Comparison of ENCODE assay signal across 31 mouse cellular contexts in the genomic region with DNA sequence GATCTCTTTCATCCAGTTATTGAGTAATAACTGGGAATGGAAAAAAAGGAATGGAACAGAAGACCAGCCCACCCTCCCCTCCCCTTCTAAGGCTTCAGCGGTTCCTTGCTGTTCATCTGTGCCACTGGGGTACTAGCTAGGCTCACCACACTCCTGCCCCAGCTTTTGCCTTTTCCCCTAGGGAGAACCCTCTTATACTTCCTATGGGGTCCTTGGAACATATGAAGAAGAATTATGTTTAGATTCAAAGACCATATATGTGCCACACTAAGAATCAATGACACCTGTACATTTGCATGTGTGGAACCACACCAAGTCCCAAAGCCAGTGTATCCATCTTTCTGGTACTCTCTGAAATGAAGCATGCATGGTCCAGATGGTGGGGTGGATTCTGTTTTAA.
"Had no signal": no experiment of that assay in that cellular context is flagged by ENCODE, and none has a peak within 500 bp of the region (broad histone marks: within the 10 kb centered on the region; RNA-seq: fewer than 3 reads in every experiment).

No protein-coding gene starts in this region.

- DNase-seq: heart, postnatal 10 days; kidney, adult 11 months; kidney, adult 18-20 months; kidney, adult 2 months; kidney, adult 8-10 months; kidney, adult 9 months; kidney, postnatal 14 days; kidney, postnatal 25 days; kidney, postnatal 36 days; layer of hippocampus, adult 9-11 months; layer of hippocampus, postnatal 36 days had no signal

- H3K27ac ChIP-seq: heart, embryonic 10.5 days; heart, embryonic 13.5 days; heart, embryonic 15.5 days; hindbrain, embryonic 10.5 days; hindbrain, embryonic 12.5 days; hindbrain, embryonic 13.5 days; hindbrain, embryonic 14.5 days; hindbrain, embryonic 15.5 days; hindbrain, postnatal 0 days; intestine, embryonic 15.5 days; kidney, postnatal 0 days; layer of hippocampus, adult 2 months; left cerebral cortex, adult 2 months had no signal

- H3K36me3 ChIP-seq: heart, embryonic 10.5 days; heart, embryonic 12.5 days; heart, embryonic 13.5 days; heart, embryonic 15.5 days; hindbrain, embryonic 10.5 days; hindbrain, embryonic 12.5 days; hindbrain, embryonic 13.5 days; hindbrain, embryonic 15.5 days; intestine, embryonic 15.5 days; kidney, embryonic 15.5 days had no signal

- H3K9ac ChIP-seq: heart, embryonic 12.5 days; heart, embryonic 13.5 days; heart, embryonic 15.5 days; hindbrain, embryonic 12.5 days; hindbrain, embryonic 13.5 days; hindbrain, embryonic 14.5 days; hindbrain, embryonic 15.5 days; intestine, embryonic 15.5 days; kidney, embryonic 15.5 days had no signal

- H3K4me3 ChIP-seq: heart, embryonic 10.5 days; heart, embryonic 12.5 days; heart, embryonic 13.5 days; heart, embryonic 15.5 days; hindbrain, embryonic 10.5 days; hindbrain, embryonic 12.5 days; hindbrain, embryonic 13.5 days; hindbrain, embryonic 15.5 days; intestine, embryonic 15.5 days; kidney, embryonic 15.5 days; layer of hippocampus, adult 2 months; left cerebral cortex, adult 2 months had no signal

- H3K4me1 ChIP-seq: heart, embryonic 15.5 days; hindbrain, embryonic 13.5 days; hindbrain, embryonic 15.5 days had no signal

- H3K4me2 ChIP-seq: heart, embryonic 11.5 days; heart, embryonic 12.5 days; heart, embryonic 13.5 days; heart, embryonic 15.5 days; hindbrain, embryonic 12.5 days; hindbrain, embryonic 13.5 days; hindbrain, embryonic 14.5 days; hindbrain, embryonic 15.5 days; intestine, embryonic 15.5 days; kidney, embryonic 15.5 days had no signal

- ATAC-seq: hindbrain, embryonic 16.5 days; hindbrain, postnatal 0 days; inflammation-experienced regulatory T-cells, adult 6 months; intestine, embryonic 15.5 days; intestine, embryonic 16.5 days; intestine, postnatal 0 days had no signal

- H3K9me3 ChIP-seq: heart, embryonic 12.5 days; heart, embryonic 13.5 days; heart, embryonic 15.5 days; hindbrain, embryonic 12.5 days; hindbrain, embryonic 15.5 days; intestine, embryonic 15.5 days; kidney, embryonic 15.5 days had no signal

- H3K27me3 ChIP-seq: heart, embryonic 12.5 days; heart, embryonic 13.5 days; heart, embryonic 15.5 days; hindbrain, embryonic 12.5 days; hindbrain, embryonic 13.5 days; hindbrain, embryonic 15.5 days; intestine, embryonic 15.5 days; kidney, embryonic 15.5 days had no signal
